Mouse (Mus musculus) monocyte, adult 59 days (primary cell): ENCODE measurements around the gene Prpf18. TPM values are rescaled to one million over a fixed set of nuclear protein-coding genes. Genes with fewer than 3 reads are reported as not detected.

Experiments
- total RNA-seq, 2 experiments: library from RNA; stranded (reverse); gene quantifications; one replicate each; pipeline ENCODE4 v1.2.4; 2023

Gene Prpf18
- 10 to 100 TPM; 39.6 to 40.2 TPM for total RNA-seq

DNA sequence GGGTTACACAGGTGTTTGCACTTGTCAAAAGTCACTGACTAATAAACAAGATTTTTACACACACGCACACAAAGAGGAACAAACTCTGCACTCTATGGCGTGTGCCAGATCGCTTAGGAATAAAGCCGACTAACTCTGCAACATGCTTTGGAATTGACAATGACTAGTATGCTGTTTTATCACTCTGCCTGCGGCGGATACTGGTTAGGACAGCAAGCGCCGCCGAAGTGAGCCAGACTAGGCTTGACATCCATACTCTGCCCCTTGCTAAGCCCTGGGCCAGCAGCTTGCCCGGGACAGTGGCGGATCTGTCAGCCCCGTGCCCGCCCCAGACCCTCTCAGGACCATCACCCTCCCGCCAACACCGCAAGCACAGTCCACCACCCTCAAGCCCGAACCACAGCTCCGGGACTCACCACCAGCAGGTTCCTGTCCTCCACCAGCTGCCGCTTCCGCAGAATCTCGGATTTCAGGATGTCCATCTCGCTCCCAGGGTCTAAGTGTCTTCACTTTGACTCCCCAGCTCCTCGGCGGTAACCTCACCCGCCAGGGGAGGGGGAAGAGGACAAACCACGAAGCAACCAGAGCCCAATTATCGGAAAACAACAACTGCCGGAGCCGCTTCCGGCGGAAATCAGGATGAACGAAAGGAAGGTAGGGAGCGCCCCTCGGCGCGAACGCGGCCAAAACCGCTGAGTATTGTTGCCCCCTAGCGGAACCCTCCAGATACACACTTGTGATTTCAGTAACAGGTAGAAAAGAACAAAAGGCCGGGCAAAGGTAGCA is at the start of gene Prpf18:
Prpf18 (minus strand) TSS at position 614 of the 786 bp plus-strand sequence.

Other genes starting within 250 kb of the Prpf18 start
- not detected for gene Bend7, start 65.7 kb upstream of the Prpf18 start, total RNA-seq
- gene Sephs1, start 229.5 kb upstream of the Prpf18 start, total RNA-seq = 10 to 100 TPM; 20.4 to 22.5 TPM